Mouse (Mus musculus) adrenal gland, postnatal 14 days (tissue): Measurements from ENCODE around the gene Syt16. TPM values are rescaled to one million over a fixed set of nuclear protein-coding genes. Genes with fewer than 3 reads are reported as not detected.

Source experiments
- DNase-seq: peaks from one replicate; pipeline ENCODE4 v3.0.0; 2021; ENCODE audit warnings: mixed read lengths
- total RNA-seq: library from RNA; stranded (reverse); gene quantifications from 2 replicates; pipeline ENCODE4 v1.2.3, GENCODE M21; 2021

The Syt16 gene
- total RNA-seq, 1 experiment from 2014 or later: 0.78 TPM

DNA sequence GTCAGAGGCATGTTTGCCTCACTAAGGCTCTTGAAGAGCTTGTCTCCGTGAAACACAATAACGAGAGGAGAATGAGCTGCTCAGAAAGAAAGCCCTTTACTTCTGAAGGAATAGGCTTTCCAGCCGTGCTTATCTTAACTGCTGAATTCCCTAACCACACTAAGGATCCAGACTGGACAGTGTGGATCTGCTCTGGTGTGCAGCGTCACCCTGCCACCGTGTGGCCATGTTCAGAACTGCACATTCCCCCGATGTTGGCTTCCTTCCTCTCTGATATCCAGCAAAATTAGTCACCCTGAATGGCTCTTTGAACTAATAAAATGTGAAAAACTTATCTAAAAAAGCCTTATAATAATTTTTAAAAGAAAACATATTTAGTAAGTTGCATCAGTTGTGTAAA lies 16.3 kb downstream of the Syt16 start:
- DNase-seq: peak; percentile 88

DNA sequence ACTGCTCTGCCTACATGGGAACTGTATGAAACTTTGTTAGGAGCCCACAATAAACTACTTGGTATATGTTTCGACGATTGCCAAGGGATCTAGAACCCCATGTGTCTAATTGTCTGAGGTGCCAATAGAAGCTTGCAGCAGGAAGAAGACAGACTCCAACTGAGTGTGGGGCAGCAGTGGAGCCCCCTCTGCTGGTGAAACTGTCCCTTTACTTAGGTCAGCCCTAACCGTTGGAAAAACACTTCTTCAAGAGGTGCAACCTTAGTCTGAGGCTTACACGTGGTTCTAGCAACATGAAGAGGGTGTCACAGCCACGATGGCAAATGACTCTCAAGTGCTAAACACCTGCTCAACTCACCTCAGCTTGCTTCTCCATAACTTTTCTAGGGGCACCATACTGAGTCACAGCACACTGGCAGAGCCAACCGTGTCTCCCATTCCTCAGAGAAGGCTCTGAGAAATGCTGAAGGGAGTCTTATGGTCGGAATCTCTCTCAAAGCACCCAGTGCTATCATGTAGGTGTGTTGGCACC lies 17.3 kb downstream of the Syt16 start:
- DNase-seq: peak; percentile 58

- DNase-seq: no peak
Measured at GRCm38 (mm10) chr12:74015491-74015890, 18.0 kb downstream of the Syt16 start.

DNA sequence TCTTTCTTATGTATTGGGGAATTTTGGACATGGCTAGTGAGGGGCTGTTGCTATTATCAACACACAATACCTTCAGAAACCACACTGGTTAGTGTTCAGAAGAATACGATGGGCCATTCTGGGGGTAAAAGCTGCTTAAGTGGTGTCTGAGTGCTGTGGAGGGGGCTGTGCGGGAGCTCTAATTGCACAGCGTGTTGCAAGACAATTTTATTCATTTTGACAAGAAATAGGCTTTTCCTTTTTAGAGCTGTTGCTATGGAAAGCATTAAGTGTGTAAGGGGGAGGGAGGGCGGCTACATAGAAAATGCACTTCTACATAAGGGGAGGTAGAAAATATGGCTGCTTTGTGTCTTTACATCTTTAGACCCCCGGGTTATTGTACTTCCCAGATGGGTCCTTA lies 25.8 kb downstream of the Syt16 start:
- DNase-seq: no peak

DNA sequence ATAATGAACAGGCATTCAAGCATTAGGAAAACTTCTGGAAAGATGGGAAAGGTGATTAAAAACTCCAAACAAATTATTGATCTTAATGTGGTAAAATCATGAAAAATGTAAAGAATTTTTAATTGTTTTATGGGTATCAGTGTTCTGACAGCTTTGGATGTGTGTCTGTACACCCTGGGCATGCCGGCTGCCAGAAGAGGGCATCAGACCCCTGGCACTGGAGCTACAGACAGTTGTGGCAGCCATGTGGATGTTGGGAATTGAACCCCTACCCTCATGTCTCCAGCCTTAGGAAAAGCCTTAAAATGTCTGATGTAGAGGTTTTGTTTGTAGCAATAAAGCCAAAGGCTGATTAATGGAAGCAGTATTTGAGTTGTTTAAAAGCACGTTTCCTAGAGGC lies 27.5 kb downstream of the Syt16 start:
- DNase-seq: no peak

DNA sequence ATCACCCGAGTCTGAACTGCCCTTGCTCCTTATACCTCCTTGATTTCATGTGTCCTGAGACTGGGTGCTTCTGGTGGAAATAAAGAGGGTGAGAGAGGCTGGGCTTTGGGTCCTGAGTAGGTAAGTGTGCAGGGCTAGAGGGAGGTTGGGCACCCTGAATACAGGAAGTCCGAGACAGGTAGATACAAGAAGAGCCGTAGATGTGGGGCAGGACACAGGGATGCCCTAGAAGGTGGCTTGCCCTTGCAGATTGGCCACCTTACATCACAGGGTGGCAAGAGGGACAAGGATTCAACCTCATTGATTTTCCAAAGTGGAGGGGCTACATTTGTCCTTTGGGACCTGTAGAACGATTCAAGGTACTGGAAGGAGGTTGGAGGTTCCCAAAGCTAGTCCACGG lies 45.8 kb downstream of the Syt16 start:
- DNase-seq: no peak

DNA sequence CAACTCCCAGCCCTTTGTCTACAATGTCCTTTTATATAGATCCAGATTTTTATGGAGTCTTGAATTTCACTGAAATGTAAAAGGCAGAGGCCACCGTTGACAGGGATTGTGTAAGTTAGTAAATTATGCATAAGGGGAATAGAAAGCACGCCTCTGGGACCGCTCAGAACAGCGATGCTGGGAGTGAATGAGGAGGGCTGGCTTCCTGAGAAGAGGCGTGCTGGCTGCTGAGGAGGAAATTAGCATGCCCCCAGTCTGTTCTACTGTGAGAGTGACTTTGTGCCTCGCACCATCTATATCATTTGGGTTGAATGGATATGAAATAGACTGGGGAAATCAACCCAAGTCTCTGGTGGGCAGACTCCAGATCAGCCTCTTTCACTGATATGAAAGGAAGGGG lies 46.3 kb downstream of the Syt16 start:
- no peak for DNase-seq

GRCm38 (mm10) chr12:74044241-74044640 lies 46.8 kb downstream of the Syt16 start:
- DNase-seq: peak; percentile 9

GRCm38 (mm10) chr12:74055336-74055931 lies 58.0 kb downstream of the Syt16 start:
- peak; percentile 40 for DNase-seq

GRCm38 (mm10) chr12:74056162-74056561 lies 58.7 kb downstream of the Syt16 start:
- peak; percentile 8 for DNase-seq

- DNase-seq: no peak
Measured at GRCm38 (mm10) chr12:74062547-74062946, 65.1 kb downstream of the Syt16 start.

- DNase-seq: no peak
Measured at GRCm38 (mm10) chr12:74068912-74069311, 71.5 kb downstream of the Syt16 start.

DNA sequence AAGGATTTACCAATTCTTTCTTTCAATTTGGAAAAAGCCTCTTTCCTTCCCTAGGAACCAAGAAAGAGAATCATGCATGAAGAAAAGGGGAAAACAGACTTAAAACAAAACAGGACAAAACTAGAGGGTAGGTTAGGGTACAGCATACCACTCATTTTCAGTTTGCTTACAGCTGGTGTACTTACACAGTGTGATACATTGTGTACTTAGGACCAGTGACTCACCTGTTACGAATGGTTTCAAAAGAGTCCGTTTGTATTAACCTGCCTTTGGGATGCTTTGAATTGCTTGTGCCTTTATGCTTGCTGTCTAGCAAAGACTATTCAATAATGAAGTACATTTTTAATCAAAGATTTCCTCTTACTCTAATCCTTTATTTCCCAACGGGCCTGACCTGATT lies 78.1 kb downstream of the Syt16 start:
- DNase-seq: no peak

DNA sequence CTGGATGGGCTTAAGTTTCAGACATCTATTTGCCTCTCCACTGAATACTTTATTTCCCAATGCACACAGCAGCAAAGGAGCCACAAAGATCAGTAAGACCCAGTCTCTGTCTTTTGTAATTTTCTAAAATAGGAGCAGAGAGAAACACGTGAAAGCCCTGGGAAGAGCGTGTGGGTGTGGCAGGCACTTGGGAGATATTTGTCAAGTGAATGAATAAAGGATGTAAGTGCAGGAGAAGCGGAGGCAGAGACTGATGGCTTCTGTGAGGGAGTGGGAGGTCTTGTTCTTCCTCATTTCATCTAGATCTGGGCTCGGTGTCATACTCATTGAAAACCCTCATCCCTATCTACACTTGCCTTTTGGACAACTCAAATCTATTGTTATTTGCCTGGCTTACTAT lies 78.6 kb downstream of the Syt16 start:
- DNase-seq: no peak

DNA sequence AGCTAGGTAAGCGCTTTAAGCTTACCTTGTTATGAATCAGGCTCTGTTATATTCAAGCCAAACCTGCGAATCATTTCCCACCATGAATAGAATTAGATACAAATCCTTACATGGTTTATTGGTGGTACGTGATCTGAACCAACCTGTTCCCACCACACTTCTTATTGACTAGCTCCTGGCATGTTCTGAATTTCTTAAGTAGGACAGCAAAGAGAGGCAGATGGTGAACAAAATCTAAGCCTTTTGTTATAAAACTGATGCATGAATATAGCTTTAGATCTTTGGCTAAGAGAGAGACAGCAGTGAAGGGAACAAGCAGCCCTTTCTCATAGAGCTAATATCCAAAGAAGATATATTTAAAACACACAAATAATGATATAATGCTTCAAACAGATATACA lies 83.7 kb downstream of the Syt16 start:
- DNase-seq: no peak

DNA sequence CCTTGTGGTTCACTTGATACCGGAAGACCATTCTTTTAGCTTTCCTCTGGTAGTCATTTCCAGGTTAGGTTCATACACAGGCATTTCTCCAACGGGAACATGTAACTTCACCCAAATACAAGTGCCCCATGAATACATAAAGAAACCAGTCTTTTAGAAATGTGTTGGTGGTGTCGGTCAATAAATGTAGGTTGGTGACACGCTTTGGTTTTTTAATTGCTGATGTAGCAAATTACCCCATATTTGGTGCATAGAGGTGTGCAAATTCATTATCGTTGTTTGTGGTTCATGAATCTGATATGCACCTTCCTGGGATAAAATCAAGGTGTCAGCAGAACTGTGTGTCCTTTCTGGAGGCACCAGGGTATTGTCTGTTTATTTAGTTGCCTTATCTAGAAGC lies 86.9 kb downstream of the Syt16 start:
- DNase-seq: no peak

DNA sequence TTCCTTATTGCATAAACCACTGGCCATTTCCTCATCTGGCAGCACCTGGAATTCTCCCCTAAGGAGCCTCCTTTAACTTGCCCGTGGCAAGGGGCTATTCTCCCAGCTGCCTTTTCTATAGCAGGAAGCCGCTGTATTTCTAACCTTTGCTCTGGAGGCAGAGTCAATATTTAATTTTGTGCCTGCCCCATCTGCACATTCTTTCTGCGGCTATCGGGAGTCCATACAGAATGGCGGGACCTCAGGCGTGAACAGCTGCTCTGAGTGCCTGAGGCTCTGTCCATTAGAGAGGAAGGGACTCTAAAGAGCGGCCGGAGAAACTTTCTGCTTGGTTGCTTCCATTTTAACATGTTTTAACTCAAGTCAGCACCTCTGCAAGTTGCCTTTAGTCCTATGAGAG lies 89.6 kb downstream of the Syt16 start:
- no peak for DNase-seq

- no peak for DNase-seq
Measured at GRCm38 (mm10) chr12:74089342-74090131, 92.1 kb downstream of the Syt16 start.

DNA sequence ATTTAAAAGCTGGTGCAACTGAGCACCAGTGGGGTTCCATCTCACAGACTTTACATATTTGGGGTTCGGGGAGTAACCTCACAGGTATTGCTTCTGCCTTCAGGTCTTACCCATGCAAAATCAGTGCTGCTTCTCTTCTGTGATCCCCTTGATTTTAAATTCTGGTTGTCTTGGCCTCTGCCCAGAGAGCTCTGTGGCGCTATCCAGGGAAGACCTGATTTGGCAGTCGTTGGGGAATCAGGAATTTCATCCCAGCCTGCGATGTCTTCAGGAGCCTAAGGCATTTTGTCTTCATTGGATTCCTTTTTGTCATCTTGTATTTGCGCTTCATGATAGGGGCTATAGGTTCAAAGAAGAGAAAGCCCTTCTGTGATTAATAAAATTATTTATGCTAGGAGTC lies 95.1 kb downstream of the Syt16 start:
- no peak for DNase-seq

DNA sequence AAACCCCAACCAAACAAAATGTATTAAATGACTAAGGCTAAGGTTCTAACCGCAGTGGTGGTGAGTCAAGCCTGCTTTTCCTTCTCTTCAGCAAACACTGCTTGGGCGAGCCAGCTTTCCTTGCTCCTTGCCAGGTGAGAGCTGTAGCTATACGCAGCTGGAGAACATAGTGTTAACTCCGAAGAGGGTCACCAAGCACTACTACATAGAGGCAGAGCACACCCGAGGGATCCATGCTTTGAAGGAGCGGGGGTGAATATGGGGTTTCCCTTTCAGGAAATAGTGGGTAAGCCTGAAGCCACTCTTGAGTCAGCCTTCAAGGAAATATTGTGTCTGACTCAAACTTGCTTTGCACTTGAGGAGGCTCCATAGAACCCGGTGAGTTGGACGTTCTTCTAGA lies 95.6 kb downstream of the Syt16 start:
- DNase-seq: no peak

DNA sequence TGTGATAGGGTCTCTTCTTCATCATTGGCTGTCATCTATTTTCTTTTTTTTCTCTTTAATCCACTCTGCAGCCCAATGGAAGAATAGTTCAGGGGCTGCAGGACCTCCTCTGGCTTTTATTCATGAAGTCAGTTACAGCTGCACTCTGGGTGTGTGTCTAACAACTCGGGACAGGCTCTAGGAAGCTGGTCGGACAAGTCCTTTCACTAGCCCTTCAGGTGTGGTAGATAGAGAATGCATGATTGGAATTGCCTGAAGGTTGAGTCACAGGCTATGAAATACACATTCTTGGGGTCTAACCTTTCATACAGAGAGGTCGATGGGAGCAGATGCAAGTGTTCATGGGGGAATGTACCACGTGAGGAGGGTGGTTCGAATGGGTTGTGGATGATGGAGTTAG lies 97.2 kb downstream of the Syt16 start:
- DNase-seq: no peak

DNA sequence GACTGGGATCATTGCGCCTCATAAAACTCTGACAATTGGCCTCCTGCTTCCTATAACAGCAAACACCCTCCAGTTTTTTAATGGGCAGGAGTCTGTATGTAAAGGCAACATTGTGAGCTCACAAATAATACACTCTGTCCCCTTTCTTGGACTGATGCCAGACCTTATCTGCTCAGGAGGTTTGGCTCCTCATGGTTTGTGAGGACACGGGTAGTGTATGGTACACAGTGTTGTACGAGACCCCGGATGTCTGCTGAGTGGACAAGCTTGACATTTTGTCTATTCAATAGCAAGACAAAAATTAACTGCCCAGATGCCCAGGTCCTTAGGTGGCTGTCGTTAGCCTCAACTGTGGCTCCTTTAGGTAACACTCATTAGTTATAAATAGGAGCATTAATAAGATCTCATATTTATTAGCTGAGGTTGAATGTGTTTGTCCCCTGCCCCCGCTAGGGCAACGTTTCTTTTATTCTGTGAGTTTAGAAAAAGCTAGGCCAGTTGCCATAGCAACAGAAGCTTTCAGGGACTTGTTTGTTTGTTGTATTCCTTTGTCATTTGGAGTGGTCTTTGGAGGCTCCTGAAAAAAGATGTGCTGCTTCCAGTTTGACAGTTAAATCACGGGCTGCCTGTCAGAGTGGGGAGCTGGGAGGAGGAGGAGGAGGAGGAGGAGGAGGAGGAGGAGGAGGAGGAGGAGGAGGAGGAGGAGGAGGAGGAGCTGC lies 101.3 kb downstream of the Syt16 start:
- no peak for DNase-seq

DNA sequence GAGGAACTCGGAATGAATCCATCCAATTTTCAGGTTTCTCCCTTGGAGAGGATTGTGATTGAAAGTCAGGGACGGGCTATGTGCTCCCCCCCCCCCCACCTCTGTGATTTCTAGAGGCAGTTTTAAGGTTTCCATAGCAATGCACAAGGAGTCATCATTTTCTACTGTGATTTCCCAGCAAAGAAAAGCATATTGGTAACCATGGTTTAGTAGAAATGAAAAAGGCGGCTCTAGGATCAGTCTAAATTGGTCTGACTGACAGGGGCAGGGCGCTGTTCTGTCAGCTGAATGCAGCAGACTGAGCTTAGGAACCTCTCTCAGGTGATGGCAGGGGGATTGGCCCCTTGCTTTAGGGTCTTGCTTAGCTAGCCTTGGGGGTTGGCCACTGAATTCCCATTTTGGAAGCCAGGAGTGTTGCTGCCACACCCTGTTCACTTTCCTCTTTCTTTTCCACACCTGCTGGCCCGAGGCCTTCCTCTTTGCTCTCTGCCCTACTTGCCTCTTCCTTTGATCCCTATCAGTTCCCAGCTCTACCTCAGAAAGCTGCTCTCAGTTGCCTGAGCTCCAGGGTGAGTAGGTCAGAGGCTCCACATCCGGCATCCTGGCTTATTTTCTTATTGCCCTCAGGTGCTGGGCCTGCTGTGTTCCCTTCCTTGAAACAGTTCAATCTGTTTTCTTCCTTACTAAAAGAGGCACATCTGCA lies 108.5 kb downstream of the Syt16 start:
- DNase-seq: no peak
